Mouse (Mus musculus): ENCODE results near the gene Fam71e1.

GRCm38 (mm10) chr7:44486927-44487575 lies 9.3 kb upstream of the Fam71e1 start:
- TF ChIP-seq POLR2A (IDR thresholded peaks at IDR 0.05; ENCODE audit: control insufficient read depth, extremely low read depth, insufficient read depth, low read length, poor library complexity) (no peak), CTCF (IDR thresholded peaks at IDR 0.05; ENCODE audit: borderline replicate concordance, control insufficient read depth, extremely low read depth, insufficient read depth, low read length, poor library complexity) (no peak)
